Mouse (Mus musculus): ENCODE data around the gene Tom1l2. TPM values are rescaled to one million over a fixed set of nuclear protein-coding genes. Genes with fewer than 3 reads are reported as not detected.

The Tom1l2 gene
- polyA plus RNA-seq, 1 experiment: 180 TPM

- TF ChIP-seq CTCF (IDR thresholded peaks at IDR 0.05; ENCODE audit: borderline replicate concordance, insufficient read depth, low read depth, low read length) (no peak), POLR2A (IDR thresholded peaks at IDR 0.05; ENCODE audit: borderline replicate concordance, insufficient read depth, low read length) (no peak)
- Histone ChIP-seq H3K4me3 (replicated peaks; ENCODE audit: insufficient read depth, low read depth, low read length) (no peak overlapping the region), H3K4me1 (ENCODE audit: control insufficient read depth, insufficient read depth, low read length) (peaks cover 52% of the 10 kb centered on the region), H3K27ac (ENCODE audit: insufficient read depth, low read length) (no peak overlapping the region), H3K27me3 (ENCODE audit: control insufficient read depth, insufficient read depth, low read length) (no peaks in the 10 kb centered on the region)
- peak; percentile 62 to 71 for DNase-seq
- WGBS: 36% methylated on average over 20 of the region's 20 CpGs
Observed at GRCm38 (mm10) chr11:60185396-60186231, 167.1 kb downstream of the Tom1l2 start.

DNA sequence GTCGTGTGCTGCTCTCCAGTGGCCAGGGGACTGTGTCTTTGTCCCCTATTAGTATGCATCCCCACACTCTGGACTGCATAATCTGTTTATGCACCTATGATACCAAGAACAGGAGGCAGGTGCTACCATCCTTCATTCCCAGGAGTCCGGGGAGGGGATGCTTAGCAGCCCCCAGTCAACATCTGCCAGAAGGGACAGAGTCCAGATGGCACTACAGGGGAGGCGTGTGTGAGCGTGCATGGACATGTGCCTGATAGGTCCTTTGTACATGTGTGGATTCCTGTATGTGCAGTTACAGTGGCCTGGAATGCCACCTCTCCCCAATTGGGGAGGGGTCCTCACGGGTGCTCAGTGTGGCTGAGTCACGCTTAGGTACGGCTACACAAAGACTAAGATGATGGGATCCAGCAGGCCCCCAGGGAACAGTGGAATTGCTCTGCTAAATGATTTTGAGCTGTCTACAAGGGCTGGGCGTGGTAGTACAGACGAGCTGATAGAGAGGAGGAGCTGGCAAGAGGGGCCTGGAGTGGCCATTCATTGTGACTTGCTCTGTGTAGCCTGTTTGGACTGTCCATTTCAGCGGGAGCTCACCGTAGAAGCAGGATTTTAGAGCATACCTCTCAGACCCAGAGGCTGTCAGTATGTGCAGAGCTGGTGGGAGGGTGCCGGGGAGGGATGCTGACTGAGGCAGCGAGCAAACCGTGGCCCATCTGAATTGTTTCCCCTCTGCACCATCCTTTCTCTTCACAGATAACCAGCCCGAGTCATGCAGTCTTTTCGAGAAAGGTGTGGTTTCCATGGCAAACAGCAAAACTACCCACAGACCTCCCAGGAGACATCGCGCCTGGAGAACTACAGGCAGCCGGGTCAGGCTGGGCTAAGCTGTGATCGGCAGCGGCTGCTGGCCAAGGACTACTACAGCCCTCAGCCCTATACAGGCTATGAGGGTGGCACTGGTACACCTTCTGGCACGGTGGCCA, 168.1 kb downstream of the Tom1l2 start:
- H3K4me3 ChIP-seq (replicated peaks; ENCODE audit: insufficient read depth, low read depth, low read length): no peak overlapping the region
- no peak overlapping the region for H3K27ac ChIP-seq (ENCODE audit: insufficient read depth, low read length)
- peaks cover 52% of the 10 kb centered on the region for H3K4me1 ChIP-seq (ENCODE audit: control insufficient read depth, insufficient read depth, low read length)
- no peak for DNase-seq
- H3K27me3 ChIP-seq (ENCODE audit: control insufficient read depth, insufficient read depth, low read length): no peaks in the 10 kb centered on the region
- WGBS: 43% methylated on average over 22 of the region's 22 CpGs
- TF ChIP-seq CTCF (IDR thresholded peaks at IDR 0.05; ENCODE audit: borderline replicate concordance, insufficient read depth, low read depth, low read length) (no peak), POLR2A (IDR thresholded peaks at IDR 0.05; ENCODE audit: borderline replicate concordance, insufficient read depth, low read length) (no peak)

DNA sequence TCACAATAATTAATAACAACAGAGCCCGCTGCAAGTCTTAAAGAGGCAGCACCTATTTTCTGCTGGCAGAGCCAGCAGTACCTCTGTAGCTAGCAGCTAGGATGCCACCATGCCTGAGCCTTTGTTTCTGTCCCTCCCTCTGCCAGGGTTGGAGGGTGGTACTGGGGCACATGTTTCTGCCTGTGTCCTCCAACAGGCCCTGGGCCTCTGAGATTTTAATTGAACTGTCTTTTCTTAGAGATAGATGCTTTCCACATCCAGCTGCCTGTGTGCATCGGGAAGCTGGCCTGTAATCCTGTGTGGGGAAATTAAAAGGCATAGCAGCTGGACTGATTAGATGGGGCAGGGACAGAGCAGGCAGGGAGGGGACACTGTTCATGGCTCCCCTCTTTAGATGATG, 170.0 kb downstream of the Tom1l2 start:
- Histone ChIP-seq H3K27me3 (ENCODE audit: control insufficient read depth, insufficient read depth, low read length) (no peaks in the 10 kb centered on the region), H3K4me1 (ENCODE audit: control insufficient read depth, insufficient read depth, low read length) (peaks cover 47% of the 10 kb centered on the region), H3K4me3 (replicated peaks; ENCODE audit: insufficient read depth, low read depth, low read length) (no peak overlapping the region), H3K27ac (ENCODE audit: insufficient read depth, low read length) (no peak overlapping the region)
- WGBS: 70% methylated on average over 2 of the region's 2 CpGs
- no peak for DNase-seq
- no peak for TF ChIP-seq POLR2A (IDR thresholded peaks at IDR 0.05; ENCODE audit: borderline replicate concordance, insufficient read depth, low read length)
- TF ChIP-seq CTCF (IDR thresholded peaks at IDR 0.05; ENCODE audit: borderline replicate concordance, insufficient read depth, low read depth, low read length): no peak

DNA sequence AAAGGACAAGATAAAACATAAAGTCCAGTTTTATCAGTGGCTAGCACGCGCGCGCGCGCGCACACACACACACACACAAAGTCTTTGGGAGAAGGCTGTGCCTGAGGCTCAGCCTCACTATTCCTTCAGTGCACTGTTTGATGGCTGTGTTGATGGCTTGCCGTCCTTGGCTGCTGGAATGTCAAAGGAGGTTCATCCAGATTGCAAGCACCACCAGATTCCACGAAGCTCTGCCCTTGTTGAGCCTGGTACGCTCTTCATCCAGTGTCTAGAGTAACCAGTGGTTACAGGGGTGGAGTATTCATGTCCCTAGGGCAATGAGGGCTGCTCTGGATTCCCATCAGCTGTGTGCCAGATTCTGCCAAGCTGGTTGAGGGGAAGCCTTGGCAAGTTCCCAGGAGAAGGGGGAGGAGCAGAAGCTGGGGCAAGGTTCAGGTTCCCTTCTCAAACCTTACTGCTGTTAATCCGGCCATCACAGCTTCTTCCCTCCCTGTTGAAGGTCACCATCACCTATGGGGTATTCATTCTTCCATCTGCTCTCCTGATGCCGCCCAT, 170.5 kb downstream of the Tom1l2 start:
- no peak overlapping the region for H3K27ac ChIP-seq (ENCODE audit: insufficient read depth, low read length)
- H3K4me3 ChIP-seq (replicated peaks; ENCODE audit: insufficient read depth, low read depth, low read length): no peak overlapping the region
- no peaks in the 10 kb centered on the region for H3K27me3 ChIP-seq (ENCODE audit: control insufficient read depth, insufficient read depth, low read length)
- WGBS: 80% methylated on average over 12 of the region's 12 CpGs
- TF ChIP-seq CTCF (IDR thresholded peaks at IDR 0.05; ENCODE audit: borderline replicate concordance, insufficient read depth, low read depth, low read length) (no peak), POLR2A (IDR thresholded peaks at IDR 0.05; ENCODE audit: borderline replicate concordance, insufficient read depth, low read length) (no peak)
- no peak for DNase-seq
- H3K4me1 ChIP-seq (ENCODE audit: control insufficient read depth, insufficient read depth, low read length): peaks cover 49% of the 10 kb centered on the region

DNA sequence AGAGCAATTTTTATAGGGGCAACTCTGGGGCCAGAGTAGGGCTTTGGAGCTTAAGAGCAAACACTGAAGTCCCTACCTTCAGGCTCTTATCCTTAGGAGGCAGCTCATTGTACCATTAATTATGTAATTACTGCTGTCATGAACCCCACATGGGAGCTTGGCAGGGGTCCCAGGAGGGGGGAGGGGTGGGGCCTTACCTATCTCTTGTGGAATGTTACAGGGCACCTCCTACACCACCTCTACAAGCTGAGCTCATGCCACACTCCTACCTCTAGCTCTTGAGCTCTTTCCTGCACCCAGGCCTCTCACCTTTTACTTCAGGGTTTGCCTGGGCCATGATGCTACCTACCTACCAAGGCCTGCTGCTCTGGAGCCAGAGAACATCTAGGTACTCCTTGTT, 174.2 kb downstream of the Tom1l2 start:
- DNase-seq: peak; percentile 55 to 57
- peaks cover 36% of the 10 kb centered on the region for H3K4me1 ChIP-seq (ENCODE audit: control insufficient read depth, insufficient read depth, low read length)
- TF ChIP-seq CTCF (IDR thresholded peaks at IDR 0.05; ENCODE audit: borderline replicate concordance, insufficient read depth, low read depth, low read length): no peak
- no peak for TF ChIP-seq POLR2A (IDR thresholded peaks at IDR 0.05; ENCODE audit: borderline replicate concordance, insufficient read depth, low read length)
- H3K27me3 ChIP-seq (ENCODE audit: control insufficient read depth, insufficient read depth, low read length): no peaks in the 10 kb centered on the region
- no peak overlapping the region for H3K27ac ChIP-seq (ENCODE audit: insufficient read depth, low read length)
- no peak overlapping the region for H3K4me3 ChIP-seq (replicated peaks; ENCODE audit: insufficient read depth, low read depth, low read length)

DNA sequence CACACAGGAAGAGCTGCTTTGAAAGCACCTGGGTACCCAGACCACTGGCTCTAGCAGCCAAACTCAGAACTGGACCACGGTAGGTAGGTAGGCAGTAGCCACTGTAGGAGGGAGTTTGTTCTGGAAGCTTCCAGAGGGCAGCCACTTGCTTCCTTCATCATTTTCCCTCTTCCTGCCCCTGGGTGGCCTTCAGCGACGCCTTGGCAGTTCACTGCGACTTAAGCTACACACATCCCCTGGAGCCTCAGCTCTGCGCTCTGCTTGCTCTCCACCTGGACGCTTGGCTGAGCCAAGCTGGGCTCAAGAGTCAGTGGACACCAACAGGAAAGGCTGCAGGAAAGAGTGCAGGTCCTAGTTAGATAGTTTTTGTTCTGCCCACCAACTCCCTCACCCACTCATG, 174.7 kb downstream of the Tom1l2 start:
- TF ChIP-seq POLR2A (IDR thresholded peaks at IDR 0.05; ENCODE audit: borderline replicate concordance, insufficient read depth, low read length) (no peak), CTCF (IDR thresholded peaks at IDR 0.05; ENCODE audit: borderline replicate concordance, insufficient read depth, low read depth, low read length) (no peak)
- Histone ChIP-seq H3K27ac (ENCODE audit: insufficient read depth, low read length) (peak overlapping the region; percentile 77), H3K4me3 (replicated peaks; ENCODE audit: insufficient read depth, low read depth, low read length) (no peak overlapping the region), H3K27me3 (ENCODE audit: control insufficient read depth, insufficient read depth, low read length) (no peaks in the 10 kb centered on the region), H3K4me1 (ENCODE audit: control insufficient read depth, insufficient read depth, low read length) (peaks cover 38% of the 10 kb centered on the region)
- peak in 1 of 2 experiments; percentile 49 for DNase-seq
- WGBS: 15% methylated on average over 6 of the region's 6 CpGs

- Histone ChIP-seq H3K27ac (ENCODE audit: insufficient read depth, low read length) (peak overlapping the region; percentile 77), H3K27me3 (ENCODE audit: control insufficient read depth, insufficient read depth, low read length) (no peaks in the 10 kb centered on the region), H3K4me3 (replicated peaks; ENCODE audit: insufficient read depth, low read depth, low read length) (peak overlapping the region; percentile 97), H3K4me1 (ENCODE audit: control insufficient read depth, insufficient read depth, low read length) (peaks cover 43% of the 10 kb centered on the region)
- WGBS: 4% methylated on average over 42 of the region's 42 CpGs
- TF ChIP-seq POLR2A (IDR thresholded peaks at IDR 0.05; ENCODE audit: borderline replicate concordance, insufficient read depth, low read length) (no peak), CTCF (IDR thresholded peaks at IDR 0.05; ENCODE audit: borderline replicate concordance, insufficient read depth, low read depth, low read length) (no peak)
- DNase-seq: peak; percentile 68 to 70
Observed at GRCm38 (mm10) chr11:60176975-60177657, 175.6 kb downstream of the Tom1l2 start.

Other genes starting within 250 kb of the Tom1l2 start
- gene Rai1, start 247.9 kb downstream of the Tom1l2 start, polyA plus RNA-seq (2012; rRNA removed): 39.3 and 42.5 TPM in 2 replicates
- 56.1 and 66.3 TPM in 2 replicates for gene Srebf1, start 130.3 kb downstream of the Tom1l2 start, polyA plus RNA-seq (2012; rRNA removed)
- gene Drc3, start 424 bp upstream of the Tom1l2 start, polyA plus RNA-seq (2012; rRNA removed): 7.1 and 8.0 TPM in 2 replicates
- 39.1 and 41.6 TPM in 2 replicates for gene Gid4, start 64.2 kb upstream of the Tom1l2 start, polyA plus RNA-seq (2012; rRNA removed)
- 31.3 and 33.4 TPM in 2 replicates for gene Atpaf2, start 65.6 kb upstream of the Tom1l2 start, polyA plus RNA-seq (2012; rRNA removed)
- gene Drg2, start 101.7 kb upstream of the Tom1l2 start, polyA plus RNA-seq (2012; rRNA removed): 101 and 110 TPM in 2 replicates
- 3.1 and 4.6 TPM in 2 replicates for gene Myo15, start 116.4 kb upstream of the Tom1l2 start, polyA plus RNA-seq (2012; rRNA removed)
- gene Alkbh5, start 183.5 kb upstream of the Tom1l2 start, polyA plus RNA-seq (2012; rRNA removed): 25.2 and 27.3 TPM in 2 replicates